Mouse (Mus musculus) activated CD4-positive, CD25-positive, alpha-beta regulatory T cell, adult 9 weeks (primary cell): ENCODE results near the gene Fkbp8. TPM values are rescaled to one million over a fixed set of nuclear protein-coding genes. Genes with fewer than 3 reads are reported as not detected.

Experiments used
- polyA plus RNA-seq: library from polyadenylated mRNA; unstranded; fragments of 100-300 nt; shearing (Covaris generic); gene quantifications from one replicate; pipeline ENCODE4 v1.2.1, GENCODE M21; 2017

The Fkbp8 gene
- 429 TPM for polyA plus RNA-seq

GRCm38 (mm10) chr8:70527512-70528181, at the start of gene Fkbp8, which contains the start of gene Kxd1:
Fkbp8 (plus strand) TSS chr8:70527724.
Kxd1 (minus strand) TSS chr8:70527956.

GRCm38 (mm10) chr8:70486941-70487520, 40.5 kb upstream of the Fkbp8 start, which contains the start of gene Tmem59l:
Tmem59l (minus strand) TSS chr8:70487358.

GRCm38 (mm10) chr8:70492664-70493640, 34.6 kb upstream of the Fkbp8 start, which contains the start of gene Crlf1:
Crlf1 (plus strand) TSS chr8:70493158.

GRCm38 (mm10) chr8:70506328-70507026, 21.0 kb upstream of the Fkbp8 start, which contains the start of gene Rex1bd:
Rex1bd (minus strand) TSS chr8:70506752.

GRCm38 (mm10) chr8:70510228-70510915, 17.2 kb upstream of the Fkbp8 start, which contains the start of gene Uba52:
Uba52 (minus strand) TSS chr8:70510801.

GRCm38 (mm10) chr8:70539077-70539813, 11.7 kb downstream of the Fkbp8 start, which contains the start of gene Ell:
Ell (plus strand) TSS chr8:70539457.

Other genes with a start within 250 kb of the Fkbp8 start
- 0.27 TPM for gene Homer3, start 244.9 kb upstream of the Fkbp8 start, polyA plus RNA-seq
- gene Ddx49, start 225.2 kb upstream of the Fkbp8 start, polyA plus RNA-seq: 52.9 TPM
- gene Cope, start 225.2 kb upstream of the Fkbp8 start, polyA plus RNA-seq: 354 TPM
- not detected for gene Cers1, start 211.9 kb upstream of the Fkbp8 start, polyA plus RNA-seq
- 0.28 TPM for gene Gdf1, start 197.9 kb upstream of the Fkbp8 start, polyA plus RNA-seq
- 4.7 TPM for gene Upf1, start 174.4 kb upstream of the Fkbp8 start, polyA plus RNA-seq
- 0.20 TPM for gene Comp, start 154.2 kb upstream of the Fkbp8 start, polyA plus RNA-seq
- 14.5 TPM for gene Crtc1, start 88.1 kb upstream of the Fkbp8 start, polyA plus RNA-seq
- gene Klhl26, start 50.8 kb upstream of the Fkbp8 start, polyA plus RNA-seq: 15.2 TPM
- not detected for gene Tmem59l, start 40.4 kb upstream of the Fkbp8 start, polyA plus RNA-seq
- not detected for gene Crlf1, start 34.6 kb upstream of the Fkbp8 start, polyA plus RNA-seq
- gene Rex1bd, start 21.0 kb upstream of the Fkbp8 start, polyA plus RNA-seq: 105 TPM
- 1,261 TPM for gene Uba52, start 16.9 kb upstream of the Fkbp8 start, polyA plus RNA-seq
- 94.0 TPM for gene Kxd1, start 232 bp downstream of the Fkbp8 start, polyA plus RNA-seq
- gene Ell, start 11.7 kb downstream of the Fkbp8 start, polyA plus RNA-seq: 41.2 TPM
- 71.1 TPM for gene Isyna1, start 66.6 kb downstream of the Fkbp8 start, polyA plus RNA-seq
- 17.3 TPM for gene Ssbp4, start 81.1 kb downstream of the Fkbp8 start, polyA plus RNA-seq
- 0.33 TPM for gene Lrrc25, start 88.4 kb downstream of the Fkbp8 start, polyA plus RNA-seq
- gene Gdf15, start 104.7 kb downstream of the Fkbp8 start, polyA plus RNA-seq: not detected
- gene Pgpep1, start 132.7 kb downstream of the Fkbp8 start, polyA plus RNA-seq: 8.9 TPM
- gene Lsm4, start 145.5 kb downstream of the Fkbp8 start, polyA plus RNA-seq: 297 TPM
- 18.4 TPM for gene Jund, start 171.2 kb downstream of the Fkbp8 start, polyA plus RNA-seq
- gene Iqcn, start 175.7 kb downstream of the Fkbp8 start, polyA plus RNA-seq: 0.13 TPM
- gene Gm3336, start 190.8 kb downstream of the Fkbp8 start, polyA plus RNA-seq: not detected
- gene Pde4c, start 196.0 kb downstream of the Fkbp8 start, polyA plus RNA-seq: 0.61 TPM
- gene Rab3a, start 227.0 kb downstream of the Fkbp8 start, polyA plus RNA-seq: 11.2 TPM
- gene Mpv17l2, start 233.2 kb downstream of the Fkbp8 start, polyA plus RNA-seq: 14.6 TPM
- gene Pik3r2, start 249.0 kb downstream of the Fkbp8 start, polyA plus RNA-seq: 19.7 TPM